Mouse (Mus musculus) kidney, adult 2 months (tissue): Measurements from ENCODE around the gene Nusap1.

Experiments
- CTCF ChIP-seq: fragments of 200-500 bp; conservative IDR thresholded peaks from 2 replicates; pipeline ENCODE4 v1.5.1; 2011; ENCODE audit warnings: low read depth, mild to moderate bottlenecking, control low read depth, low read length, moderate library complexity, mixed read lengths; ENCODE audit not compliant: insufficient read depth, insufficient read length
- POLR2A ChIP-seq: fragments of 200-500 bp; IDR thresholded peaks from one replicate; pipeline ENCODE4 v1.6.1; 2011; ENCODE audit warnings: low read depth, low read length, control low read depth

- no peak for TF ChIP-seq CTCF
- no peak for TF ChIP-seq POLR2A
These were observed 23.3 kb downstream of the Nusap1 start for GRCm38 (mm10) chr2:119641214-119641912.
